Mouse (Mus musculus) small intestine, adult 10 weeks (tissue): Measurements from ENCODE around the gene Krt28. TPM values are rescaled to one million over a fixed set of nuclear protein-coding genes. Genes with fewer than 3 reads are reported as not detected.

Source experiments
- polyA plus RNA-seq: library from polyadenylated mRNA; stranded (reverse); fragments of 350-450 nt; fragmentation: Illumina TruSeq; extraction: RNeasy Lipid Tissue Mini Kit (QIAGEN cat#74804); gene quantifications from one replicate; pipeline ENCODE4 v1.2.3, GENCODE M21; 2014; ENCODE audit warnings: low replicate concordance

The Krt28 gene
- polyA plus RNA-seq: not detected

DNA sequence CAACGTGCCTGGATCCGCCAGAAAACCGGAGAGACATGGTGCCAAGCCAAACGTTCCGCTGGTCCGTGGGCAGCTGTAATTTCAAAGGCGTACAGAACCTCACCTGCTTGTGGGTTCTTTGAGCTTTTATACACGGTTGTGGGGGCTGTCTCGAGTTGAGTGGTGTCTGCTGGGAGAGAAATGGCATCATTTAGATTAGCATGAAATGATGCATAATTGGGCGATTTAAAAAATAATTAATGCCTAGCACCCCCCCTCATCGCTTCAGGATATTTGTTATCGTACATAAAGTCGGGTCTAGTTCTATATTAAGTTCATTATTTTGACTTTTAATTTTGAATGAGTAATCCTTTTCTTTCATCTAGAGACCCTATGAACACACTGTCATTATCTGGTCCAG is at the start of gene Krt28:
Gene Krt28 (minus strand): TSS at position 101 of the 400 bp plus-strand sequence.

DNA sequence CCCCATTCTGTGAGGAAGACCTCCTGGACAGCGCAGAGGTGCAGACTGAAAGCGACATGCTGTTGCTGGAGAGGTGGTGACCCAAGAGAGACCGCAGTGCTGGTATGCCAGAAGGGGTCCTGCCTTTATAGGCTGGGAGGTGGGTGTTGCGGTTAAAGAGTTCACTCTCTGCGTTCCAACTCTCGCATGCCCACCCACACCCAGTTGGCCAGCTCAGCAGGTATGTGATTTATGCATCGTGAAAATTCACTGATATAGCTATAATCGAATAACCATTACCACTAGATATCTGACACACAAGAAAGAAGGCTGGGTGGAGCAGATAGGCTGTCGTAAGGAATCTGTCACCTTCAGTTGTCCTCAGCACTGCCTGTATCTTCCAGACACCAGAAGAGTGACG is 47.5 kb upstream of the Krt28 start, which contains the start of gene Krt12:
Gene Krt12 (minus strand): TSS at position 101 of the 400 bp plus-strand sequence.

DNA sequence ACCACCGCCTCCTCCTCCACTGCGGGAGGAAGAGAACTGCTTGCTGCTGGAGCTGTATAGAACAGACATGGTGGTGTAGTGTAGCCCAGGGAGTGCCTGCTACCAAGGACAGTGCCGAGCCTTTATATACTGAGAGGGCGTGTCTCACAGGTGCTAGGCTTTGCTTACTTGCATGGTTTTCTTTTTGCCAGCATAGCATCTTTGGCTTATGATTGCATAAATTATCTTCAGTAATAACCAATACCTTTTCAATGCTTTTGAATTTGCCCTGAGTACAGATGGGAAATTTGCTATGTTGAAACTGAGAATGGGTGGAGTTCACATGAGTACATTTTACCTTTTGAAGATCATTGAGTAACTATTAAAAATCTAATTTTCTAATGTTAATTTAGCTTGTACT is 14.6 kb upstream of the Krt28 start, which contains the start of gene Krt10:
Gene Krt10 (minus strand): TSS at position 101 of the 400 bp plus-strand sequence.

DNA sequence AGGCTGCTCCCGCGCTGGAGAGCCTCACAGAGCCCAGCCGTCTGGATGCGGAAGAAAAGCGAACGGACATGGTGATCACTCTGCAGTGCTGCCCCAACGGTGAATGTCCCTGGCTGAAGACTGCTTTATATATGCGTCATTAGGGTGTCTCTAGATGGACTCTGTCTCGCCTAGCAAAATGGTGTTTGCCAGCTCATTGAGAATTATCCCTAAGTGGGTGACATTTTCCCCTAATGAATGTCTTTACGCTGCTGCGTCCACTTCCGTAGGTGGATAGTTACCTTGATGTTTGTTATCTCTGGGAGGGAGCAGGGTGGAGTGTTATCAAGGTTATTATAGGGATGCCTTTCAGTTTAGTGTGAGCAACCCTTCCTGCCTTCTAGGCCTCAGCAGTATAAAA is 23.7 kb downstream of the Krt28 start, which contains the start of gene Krt27:
Gene Krt27 (minus strand): TSS at position 101 of the 400 bp plus-strand sequence.

DNA sequence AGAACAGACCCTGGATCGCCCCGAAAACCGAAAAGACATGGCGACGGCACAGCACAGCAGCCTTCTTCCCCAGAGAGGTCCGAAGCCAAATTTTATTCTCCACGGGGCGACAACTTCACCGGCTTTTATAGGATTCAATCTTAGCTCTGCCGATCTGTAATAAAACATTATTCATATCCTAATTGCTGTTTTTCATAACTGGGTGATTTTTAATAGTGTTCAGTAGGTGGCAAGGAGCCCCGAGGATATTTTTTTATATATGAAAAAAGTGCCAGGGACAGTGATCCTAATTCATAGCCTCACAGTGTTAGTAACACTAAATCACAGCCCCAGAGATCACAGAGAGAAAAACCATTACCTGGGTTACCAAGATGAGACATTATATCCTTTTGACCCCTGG is 36.8 kb downstream of the Krt28 start, which contains the start of gene Krt26:
Gene Krt26 (minus strand): TSS at position 101 of the 400 bp plus-strand sequence.

DNA sequence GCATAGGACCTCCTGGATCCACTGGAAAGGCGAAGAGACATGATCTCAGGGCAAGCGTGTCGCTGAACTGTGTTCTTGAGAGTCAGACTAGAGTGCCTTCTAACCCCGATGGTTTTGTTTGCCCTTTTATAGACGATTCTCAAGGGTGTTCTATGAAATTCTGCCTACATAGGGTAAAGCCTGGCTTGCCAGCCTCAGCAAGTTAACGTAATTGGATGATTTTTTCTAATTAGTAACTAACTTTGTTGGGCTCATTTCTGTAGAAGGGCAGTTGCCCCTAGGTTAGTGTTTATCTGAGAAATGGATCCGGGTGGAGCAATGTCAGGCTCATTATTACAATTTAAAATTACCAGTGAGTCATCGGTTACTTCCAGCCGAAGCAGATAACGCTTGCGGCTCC is 51.9 kb downstream of the Krt28 start, which contains the start of gene Krt25:
Gene Krt25 (minus strand): TSS at position 101 of the 400 bp plus-strand sequence.

Other genes starting within 250 kb of the Krt28 start
- gene Ccr7, start 219.8 kb downstream of the Krt28 start, polyA plus RNA-seq: not detected
- 127 TPM for gene Smarce1, start 143.9 kb downstream of the Krt28 start, polyA plus RNA-seq
- 3.8 TPM for gene Krt222, start 130.8 kb downstream of the Krt28 start, polyA plus RNA-seq
- gene Krt24, start 89.6 kb downstream of the Krt28 start, polyA plus RNA-seq: not detected
- not detected for gene Krt25, start 52.0 kb downstream of the Krt28 start, polyA plus RNA-seq
- gene Krt26, start 36.9 kb downstream of the Krt28 start, polyA plus RNA-seq: not detected
- not detected for gene Krt27, start 23.8 kb downstream of the Krt28 start, polyA plus RNA-seq
- 11.2 TPM for gene Krt10, start 14.5 kb upstream of the Krt28 start, polyA plus RNA-seq
- 1.2 TPM for gene Krt12, start 47.4 kb upstream of the Krt28 start, polyA plus RNA-seq
- 924 TPM for gene Krt20, start 63.2 kb upstream of the Krt28 start, polyA plus RNA-seq
- gene Krt23, start 118.2 kb upstream of the Krt28 start, polyA plus RNA-seq: 3.3 TPM
- not detected for gene Krt39, start 146.4 kb upstream of the Krt28 start, polyA plus RNA-seq
- gene Krt40, start 168.3 kb upstream of the Krt28 start, polyA plus RNA-seq: not detected
- gene Krtap3-3, start 176.0 kb upstream of the Krt28 start, polyA plus RNA-seq: not detected
- not detected for gene Krtap3-2, start 181.9 kb upstream of the Krt28 start, polyA plus RNA-seq
- gene Gm11939, start 184.6 kb upstream of the Krt28 start, polyA plus RNA-seq: not detected
- gene Krtap3-1, start 191.7 kb upstream of the Krt28 start, polyA plus RNA-seq: not detected
- not detected for gene Krtap1-5, start 206.1 kb upstream of the Krt28 start, polyA plus RNA-seq
- not detected for gene Krtap1-4, start 208.8 kb upstream of the Krt28 start, polyA plus RNA-seq
- gene Krtap1-3, start 216.4 kb upstream of the Krt28 start, polyA plus RNA-seq: not detected
- not detected for gene Krtap9-3, start 223.2 kb upstream of the Krt28 start, polyA plus RNA-seq
- gene Gm11938, start 228.4 kb upstream of the Krt28 start, polyA plus RNA-seq: not detected
- gene Gm11937, start 235.3 kb upstream of the Krt28 start, polyA plus RNA-seq: not detected
- not detected for gene Krtap2-4, start 239.9 kb upstream of the Krt28 start, polyA plus RNA-seq
- not detected for gene Gm11562, start 245.5 kb upstream of the Krt28 start, polyA plus RNA-seq